Mouse (Mus musculus): ENCODE measurements at regions not wholly inside any gene's neighbourhood (a gene's known extent, or its start where the extent isn't known, plus 50 kb on each side); places are given as distances from the start of the nearest gene placed in this dataset.
"Not testable (repeated sequence)": the region's sequence is repeated elsewhere in the genome, so short reads cannot be mapped to it uniquely, and the experiment has no call there.

DNA sequence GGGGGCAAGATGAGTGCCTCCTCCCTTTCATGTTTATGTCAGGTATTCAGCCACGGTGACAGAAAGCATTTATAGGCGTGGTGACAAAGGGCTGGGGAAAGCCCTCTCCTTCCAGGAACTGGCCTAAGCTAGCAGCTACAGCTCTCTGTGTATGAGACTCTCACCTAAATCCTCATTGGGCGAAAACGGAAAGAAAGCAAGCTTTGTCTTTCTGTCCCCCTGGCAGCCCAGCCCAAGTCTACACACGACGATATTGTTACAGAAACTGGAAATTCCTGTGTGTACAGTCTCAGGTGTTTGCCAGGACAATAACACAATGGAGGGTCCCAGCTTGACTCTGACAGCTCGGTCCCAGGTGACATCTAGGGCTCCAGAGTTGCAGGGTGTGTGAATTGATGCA, 60.0 kb downstream of the Dact2 start:
- no peak for DNase-seq

DNA sequence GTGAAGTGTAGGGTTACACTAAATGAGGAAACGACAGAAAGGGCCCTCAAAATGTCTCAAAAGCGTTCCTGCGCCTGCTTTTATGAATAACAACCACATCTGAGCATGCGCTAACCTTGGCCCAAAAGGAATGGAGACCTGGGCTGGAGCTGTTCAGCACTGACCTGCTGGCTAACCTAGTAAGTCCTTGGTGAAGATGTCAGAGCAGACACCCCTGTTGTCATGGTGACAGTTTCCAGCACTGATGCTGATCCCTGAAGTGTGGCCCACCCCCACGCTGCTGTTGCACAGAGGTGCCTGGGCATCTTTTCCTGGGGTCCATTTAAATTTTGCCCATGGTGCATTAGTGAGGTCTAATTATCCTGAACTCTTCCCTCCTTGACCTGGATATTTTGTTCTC, 62.4 kb downstream of the Dact2 start:
- no peak for DNase-seq

DNA sequence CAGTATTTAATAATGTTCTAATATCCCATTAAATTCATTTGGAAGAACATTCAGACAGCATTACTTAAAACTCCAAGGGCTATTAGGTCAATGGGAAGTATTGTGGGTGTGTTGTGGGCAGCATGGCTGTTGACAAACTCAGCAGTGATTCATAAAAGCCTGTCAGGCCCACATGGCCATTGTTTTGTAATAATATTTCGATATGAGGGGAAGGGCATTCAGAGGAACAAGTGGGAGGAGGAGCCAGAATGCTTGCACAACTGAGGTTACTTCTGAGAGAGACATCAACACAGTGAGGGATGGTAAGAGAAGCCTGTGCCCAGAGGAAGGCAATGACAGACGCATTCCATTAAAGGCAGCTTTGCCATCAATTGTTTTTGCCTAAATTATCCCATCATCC, 63.8 kb downstream of the Dact2 start:
- peak; percentile 9 for DNase-seq

DNA sequence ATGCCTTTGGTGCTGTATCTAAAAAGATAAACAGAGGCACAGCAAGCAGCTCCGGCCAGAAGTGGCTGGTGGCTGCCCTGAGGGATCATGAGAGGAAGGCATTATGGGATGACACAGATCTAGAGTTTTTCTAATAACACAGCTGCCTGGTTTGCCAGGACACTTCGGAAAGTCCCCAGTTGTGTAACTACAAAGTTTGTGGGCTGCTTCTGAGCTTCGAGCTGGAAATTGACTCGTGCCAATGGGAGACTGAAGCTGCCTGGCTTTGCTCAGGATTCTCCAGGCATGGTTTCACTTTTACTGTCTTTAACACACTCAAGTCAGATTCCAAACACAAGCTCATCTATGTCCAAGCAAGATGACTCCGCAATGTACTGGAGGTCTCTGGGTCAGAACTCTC, 65.2 kb downstream of the Dact2 start:
- DNase-seq, result no peak

DNA sequence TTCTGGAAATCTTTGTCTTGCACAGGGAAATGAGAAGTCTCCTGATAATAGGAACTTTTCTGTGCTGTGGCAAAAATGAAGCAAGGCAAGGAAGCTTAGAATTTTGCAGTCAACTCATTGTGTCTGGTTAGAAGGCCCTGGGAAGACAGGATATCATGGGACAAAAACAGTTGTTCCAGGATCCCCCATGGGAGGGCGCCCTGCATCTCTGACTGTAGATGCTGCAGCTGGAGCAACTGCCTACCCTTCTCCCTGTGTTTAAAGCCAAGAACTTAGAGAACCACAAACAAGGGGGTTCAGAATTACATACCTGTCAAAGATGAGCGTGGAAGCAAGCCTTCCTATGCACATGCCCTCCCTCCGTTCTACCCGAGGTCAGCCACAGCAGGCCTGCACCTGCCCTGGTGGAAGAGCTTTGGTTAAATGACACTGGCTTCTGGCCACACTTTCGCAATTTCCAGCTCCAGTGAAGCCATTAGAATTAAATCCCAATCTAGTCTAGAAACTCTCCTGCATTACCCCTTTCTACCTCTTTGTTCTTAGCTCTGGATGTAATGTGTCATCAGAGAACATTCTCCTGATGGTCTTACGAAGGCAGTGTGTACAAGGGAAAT, 67.3 kb downstream of the Dact2 start:
- DNase-seq, result peak; percentile 39

DNA sequence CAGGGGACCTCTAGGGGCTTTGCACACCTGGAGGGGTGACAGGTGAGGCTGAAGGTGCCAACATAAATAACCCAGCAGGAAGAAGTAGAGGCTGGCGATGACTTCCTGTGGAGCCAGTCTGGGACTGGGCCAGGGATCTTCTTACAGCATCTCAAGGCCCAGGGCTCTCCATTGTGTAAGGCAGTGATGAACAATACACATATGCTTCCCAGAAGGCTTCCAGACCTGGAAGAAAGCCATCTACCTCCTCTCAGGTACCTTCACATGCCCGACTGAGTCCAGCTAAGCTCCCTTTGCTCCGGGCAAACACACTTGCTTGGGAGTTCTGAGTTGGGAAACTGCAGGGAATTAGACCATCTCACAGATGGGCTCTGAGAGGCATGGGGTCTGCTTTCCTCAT, 69.5 kb downstream of the Dact2 start:
- no peak for DNase-seq

DNA sequence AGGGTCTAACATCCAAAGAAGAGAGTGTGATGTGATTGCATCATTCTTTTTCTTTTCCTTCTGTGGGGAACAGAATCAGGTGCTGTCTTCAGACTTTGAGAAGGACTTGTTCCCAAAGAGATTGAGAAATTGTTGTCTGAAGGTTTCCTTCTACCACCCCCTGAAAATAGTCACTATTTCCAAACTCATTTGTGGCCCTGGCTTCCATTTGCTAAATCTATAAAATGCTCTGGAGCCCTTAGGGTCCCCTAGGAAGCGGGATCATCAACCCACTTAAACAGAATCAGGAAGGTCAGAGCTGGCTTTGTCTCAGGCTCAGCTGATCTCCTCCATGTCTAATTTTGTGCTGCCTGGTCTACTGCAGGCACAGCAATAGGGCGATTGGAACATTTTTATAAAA, 70.1 kb downstream of the Dact2 start:
- no peak for DNase-seq

DNA sequence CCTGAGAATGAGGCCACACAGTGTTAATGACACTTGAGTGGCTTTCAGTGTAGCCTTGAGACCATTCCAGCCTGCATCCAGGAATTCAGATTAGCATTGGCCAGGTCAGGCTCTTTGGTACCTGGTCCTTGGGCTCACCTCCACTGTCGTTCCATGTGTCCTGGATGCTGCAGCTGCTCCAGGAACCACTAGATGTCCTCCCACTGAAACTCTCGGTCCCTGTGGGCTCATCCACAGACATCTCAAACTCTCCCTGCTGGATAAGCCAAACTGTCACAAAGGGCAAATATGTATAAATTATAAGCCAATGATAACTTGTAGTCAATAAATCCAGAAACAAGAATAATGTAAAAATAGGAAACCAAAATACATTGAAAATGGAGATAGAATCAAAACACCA, 67.7 kb upstream of the Gm7358 start:
- not testable (repeated sequence) for DNase-seq

DNA sequence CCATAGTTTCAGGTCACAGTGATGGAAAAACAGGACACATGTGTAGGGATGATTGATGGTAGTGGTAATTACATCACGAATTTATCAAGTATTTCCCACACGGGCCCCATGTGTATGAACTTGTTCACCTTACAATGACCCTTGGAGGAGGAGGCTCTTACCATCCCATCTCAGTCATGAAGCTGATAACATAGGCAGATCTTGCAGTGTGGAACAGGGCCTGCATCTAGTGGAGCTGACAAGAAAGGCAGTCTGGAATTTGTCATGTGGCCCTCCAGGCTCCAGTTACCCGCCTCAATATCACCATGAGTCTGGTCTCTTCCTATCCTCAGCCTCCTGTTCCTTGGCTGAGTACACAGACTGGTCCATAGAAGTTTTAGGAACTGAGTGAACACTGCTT, 59.5 kb upstream of the Gm7358 start:
- no peak for DNase-seq

DNA sequence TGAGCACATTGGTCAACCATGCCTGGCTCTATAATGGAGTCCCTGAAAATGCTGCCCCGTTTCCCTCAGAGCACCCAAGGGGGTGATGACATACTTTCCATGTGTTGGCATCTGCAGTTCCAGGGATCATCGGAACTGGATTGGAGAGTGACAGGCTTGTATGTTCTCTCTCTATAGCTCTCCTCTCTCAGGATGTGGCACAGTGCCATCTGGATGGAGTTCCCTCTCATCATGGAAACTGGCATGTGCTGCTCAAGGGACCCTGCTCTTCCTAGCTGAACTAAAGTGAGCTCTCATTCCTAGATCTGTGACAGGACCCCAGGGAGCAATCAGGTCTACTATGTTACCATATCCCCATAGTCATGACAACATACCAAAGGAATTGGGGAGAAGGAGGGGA, 56.9 kb upstream of the Gm7358 start:
- DNase-seq, result no peak

DNA sequence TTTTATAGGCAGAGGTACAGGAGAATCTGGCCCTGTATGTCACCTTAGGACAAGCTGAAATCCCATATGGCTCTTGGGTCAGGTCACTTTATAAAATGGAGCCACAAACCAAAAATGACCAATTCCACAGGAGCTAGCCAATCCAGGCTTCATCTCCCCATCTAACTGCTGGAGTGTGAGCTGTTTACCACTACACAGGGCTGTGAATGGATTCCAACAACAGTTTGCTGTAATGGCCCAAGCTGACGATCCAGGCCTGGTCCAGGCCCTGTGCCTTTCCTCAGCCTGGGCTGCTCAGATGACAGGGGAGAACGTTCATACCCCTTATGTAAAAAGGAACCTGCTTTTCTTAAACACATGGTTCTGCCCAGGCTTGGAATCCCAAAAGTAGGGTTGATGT, 55.5 kb upstream of the Gm7358 start:
- no peak for DNase-seq

DNA sequence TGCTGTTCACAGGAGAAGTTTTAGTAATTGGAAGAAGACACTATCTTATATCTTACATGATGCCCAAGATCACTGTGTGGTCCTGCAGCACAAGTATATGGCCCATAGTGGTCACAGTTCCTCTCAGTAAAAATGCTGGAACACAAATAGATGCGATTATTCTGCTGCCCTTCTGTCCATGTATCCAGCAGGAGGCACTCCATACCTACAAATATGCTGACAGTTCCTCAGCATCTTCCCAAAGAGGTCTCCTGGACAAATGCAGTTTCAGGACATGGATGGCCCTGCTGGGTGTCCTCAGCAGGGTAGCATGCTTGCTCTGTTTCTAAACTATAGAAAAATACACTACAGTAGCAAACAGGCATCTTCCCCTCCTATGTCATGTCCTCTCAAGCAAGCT, 52.4 kb upstream of the Gm7358 start:
- peak; percentile 26 for DNase-seq
